Mouse (Mus musculus) ES-Bruce4 (cell line): Measurements from ENCODE around the gene Thnsl2. TPM values are rescaled to one million over a fixed set of nuclear protein-coding genes. Genes with fewer than 3 reads are reported as not detected.

Experiments used
- H3K27ac ChIP-seq: 2 replicates; pipeline ENCODE4 v1.5.1; 2012; ENCODE audit warnings: low read length, inconsistent platforms; ENCODE audit not compliant: insufficient read depth
- H3K27me3 ChIP-seq: 2 replicates; pipeline ENCODE4 v1.6.1; 2012; ENCODE audit warnings: mild to moderate bottlenecking, low read length, inconsistent platforms; ENCODE audit not compliant: control insufficient read depth, poor library complexity, insufficient read depth, severe bottlenecking
- H3K36me3 ChIP-seq: 2 replicates; pipeline ENCODE4 v1.6.1; 2012; ENCODE audit warnings: inconsistent platforms, mild to moderate bottlenecking, low read length, moderate library complexity; ENCODE audit not compliant: control insufficient read depth, poor library complexity, insufficient read depth, severe bottlenecking
- H3K4me1 ChIP-seq: one replicate; pipeline ENCODE4 v1.8.1; 2011; ENCODE audit warnings: low read length; ENCODE audit not compliant: control insufficient read depth, insufficient read depth
- H3K4me3 ChIP-seq: 2 replicates; pipeline ENCODE4 v1.5.1; 2011; ENCODE audit warnings: low read depth, mild to moderate bottlenecking, low read length
- H3K9ac ChIP-seq: 2 replicates; pipeline ENCODE4 v1.6.1; 2012; ENCODE audit warnings: low read depth, mild to moderate bottlenecking, inconsistent platforms; ENCODE audit not compliant: poor library complexity, severe bottlenecking
- H3K9me3 ChIP-seq: replicated peaks from 2 replicates; pipeline ENCODE4 v1.6.1; 2012; ENCODE audit warnings: mild to moderate bottlenecking, low read length, inconsistent platforms; ENCODE audit not compliant: control insufficient read depth, poor library complexity, insufficient read depth, severe bottlenecking
- CTCF ChIP-seq: IDR thresholded peaks from one replicate; pipeline ENCODE4 v1.8.1; 2011; ENCODE audit warnings: low read depth, low read length
- EP300 ChIP-seq: IDR thresholded peaks from 2 replicates; pipeline ENCODE4 v1.6.1; 2011; ENCODE audit warnings: low read depth, low read length; ENCODE audit not compliant: insufficient read depth
- POLR2A ChIP-seq: IDR thresholded peaks from one replicate; pipeline ENCODE4 v1.8.1; 2011; ENCODE audit warnings: low read length; ENCODE audit not compliant: insufficient read depth
- polyA plus RNA-seq: library from polyadenylated mRNA; stranded (reverse); fragments of >200 nt; gene quantifications from 2 replicates; pipeline ENCODE4 v1.2.4, GENCODE M21; 2011; ENCODE audit warnings: low read depth; ENCODE audit not compliant: missing spikeins, insufficient read depth, insufficient read length

Thnsl2 gene
- polyA plus RNA-seq, 1 experiment: 4.0 TPM

DNA sequence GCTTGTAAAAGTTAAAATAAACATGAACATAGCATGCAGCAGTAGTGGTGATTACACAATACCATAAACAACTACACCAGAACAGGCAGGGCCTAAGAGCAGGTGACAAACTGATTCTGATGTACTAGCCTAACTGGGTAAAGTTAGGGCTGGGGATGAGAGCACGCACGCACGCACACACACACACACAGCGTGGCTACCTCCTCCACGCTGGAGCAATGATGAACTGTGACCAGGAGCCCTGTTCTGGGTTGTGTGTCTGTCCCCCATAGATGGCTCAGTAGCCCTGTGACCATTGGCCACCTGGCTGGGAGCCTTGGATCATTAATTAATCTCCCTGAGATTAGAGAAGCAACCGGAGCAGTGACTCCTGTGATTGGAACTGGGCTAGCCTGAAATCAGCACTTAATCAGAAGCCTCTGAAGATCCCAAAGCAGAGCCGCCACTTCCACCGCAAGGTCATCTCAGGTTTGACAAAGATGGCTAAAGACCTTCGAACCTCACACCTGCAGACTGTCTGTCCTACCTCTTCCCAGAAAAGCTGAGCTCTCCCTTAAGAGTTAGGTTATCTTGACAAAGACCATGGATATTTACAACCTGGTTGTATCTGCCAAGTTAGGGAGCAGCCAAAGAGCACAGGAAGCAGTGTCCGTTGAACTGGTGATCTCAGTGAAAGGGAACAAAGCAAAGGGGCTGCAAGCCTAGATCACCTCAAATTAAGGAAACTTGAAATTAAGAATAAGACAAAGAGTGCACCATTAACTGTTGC is 28.8 kb upstream of the Thnsl2 start:
- TF ChIP-seq CTCF: no peak
- Histone ChIP-seq H3K4me3 (no peak overlapping the region), H3K27me3 (no peaks in the 10 kb centered on the region), H3K4me1 (no peaks in the 10 kb centered on the region), H3K36me3 (no peaks in the 10 kb centered on the region), H3K9me3 (no peaks in the 10 kb centered on the region), H3K9ac (no peak overlapping the region), H3K27ac (no peak overlapping the region)

DNA sequence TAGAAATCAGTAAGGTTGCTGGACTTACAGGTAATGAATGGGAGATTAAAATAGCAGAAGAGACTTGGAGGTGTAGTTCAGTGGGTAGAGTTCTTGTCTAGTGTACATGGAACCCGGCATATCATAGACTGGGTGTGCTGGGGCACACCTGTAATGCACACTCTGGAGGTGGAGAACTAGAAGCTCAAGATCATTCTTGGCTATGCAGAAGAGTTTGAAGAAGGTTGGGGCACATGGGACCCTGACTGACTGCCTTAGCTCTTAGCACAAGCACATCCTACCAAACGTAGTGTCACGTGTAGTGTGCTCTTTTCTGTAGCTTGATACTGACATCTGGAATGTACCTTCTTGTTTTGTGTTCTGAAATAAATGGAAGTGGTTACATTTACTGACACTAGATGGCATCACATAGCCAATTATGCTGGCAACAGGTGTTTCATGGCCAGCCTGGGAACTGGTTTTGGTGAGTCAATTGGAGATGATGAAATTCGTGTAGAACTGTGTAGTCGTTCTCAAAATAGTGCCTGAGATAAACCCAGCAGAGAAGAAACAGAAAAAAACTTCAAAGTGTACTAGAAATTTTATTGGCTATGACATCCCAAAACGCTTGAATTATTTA is 22.4 kb upstream of the Thnsl2 start:
- Histone ChIP-seq H3K9me3 (no peaks in the 10 kb centered on the region), H3K4me1 (no peaks in the 10 kb centered on the region), H3K4me3 (no peak overlapping the region), H3K36me3 (no peaks in the 10 kb centered on the region), H3K9ac (no peak overlapping the region), H3K27ac (no peak overlapping the region), H3K27me3 (no peaks in the 10 kb centered on the region)
- TF ChIP-seq EP300: no peak
- peak; percentile 5 for TF ChIP-seq CTCF

DNA sequence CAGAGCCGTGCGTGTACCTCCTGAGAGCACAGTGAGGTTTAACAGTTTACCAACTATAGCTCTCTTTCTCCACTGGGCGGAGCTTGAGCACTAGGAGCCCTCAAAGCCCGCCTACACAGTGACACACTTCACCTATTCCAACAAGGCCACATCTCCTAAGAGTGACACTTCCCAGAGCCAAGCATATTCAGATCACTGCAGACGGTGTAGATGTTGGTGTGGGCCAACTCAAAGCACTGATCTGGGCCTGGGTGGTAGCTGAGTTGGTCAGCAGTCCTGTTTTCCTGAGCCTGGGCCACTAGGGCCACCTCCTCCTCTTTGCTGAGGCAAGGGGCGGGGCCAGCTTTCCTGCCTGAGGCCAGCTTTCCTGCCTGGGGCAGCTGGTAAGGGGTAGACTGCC is 20.2 kb upstream of the Thnsl2 start:
- Histone ChIP-seq H3K4me1 (no peaks in the 10 kb centered on the region), H3K4me3 (no peak overlapping the region), H3K36me3 (no peaks in the 10 kb centered on the region), H3K27me3 (no peaks in the 10 kb centered on the region), H3K9ac (no peak overlapping the region), H3K9me3 (no peaks in the 10 kb centered on the region), H3K27ac (no peak overlapping the region)
- TF ChIP-seq EP300 (no peak), POLR2A (no peak), CTCF (peak; percentile 13)

DNA sequence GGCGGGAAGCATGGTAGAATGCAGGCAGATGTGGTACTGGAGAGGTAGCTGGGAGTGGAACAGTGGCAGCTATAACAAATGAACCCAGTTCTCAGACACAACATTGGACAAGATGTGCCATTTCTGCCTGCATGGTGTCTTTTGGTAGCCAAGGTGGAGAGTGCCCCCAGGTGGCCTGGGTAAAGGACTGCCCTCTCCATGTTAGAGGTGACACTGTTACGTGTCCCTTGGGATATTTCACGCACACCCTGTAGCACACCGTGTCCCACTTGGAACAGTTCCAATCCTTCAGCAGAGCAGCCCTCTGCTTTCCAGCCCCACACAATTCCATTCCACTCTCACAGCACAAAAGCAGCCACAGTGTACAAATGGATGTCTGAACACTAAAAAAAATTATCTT is 18.0 kb upstream of the Thnsl2 start:
- H3K4me3 ChIP-seq: no peak overlapping the region
- H3K36me3 ChIP-seq: no peaks in the 10 kb centered on the region
- H3K27ac ChIP-seq: no peak overlapping the region
- H3K27me3 ChIP-seq: no peaks in the 10 kb centered on the region
- H3K9me3 ChIP-seq: no peaks in the 10 kb centered on the region
- peak; percentile 48 for TF ChIP-seq CTCF
- TF ChIP-seq POLR2A: no peak
- no peak overlapping the region for H3K9ac ChIP-seq
- no peaks in the 10 kb centered on the region for H3K4me1 ChIP-seq

DNA sequence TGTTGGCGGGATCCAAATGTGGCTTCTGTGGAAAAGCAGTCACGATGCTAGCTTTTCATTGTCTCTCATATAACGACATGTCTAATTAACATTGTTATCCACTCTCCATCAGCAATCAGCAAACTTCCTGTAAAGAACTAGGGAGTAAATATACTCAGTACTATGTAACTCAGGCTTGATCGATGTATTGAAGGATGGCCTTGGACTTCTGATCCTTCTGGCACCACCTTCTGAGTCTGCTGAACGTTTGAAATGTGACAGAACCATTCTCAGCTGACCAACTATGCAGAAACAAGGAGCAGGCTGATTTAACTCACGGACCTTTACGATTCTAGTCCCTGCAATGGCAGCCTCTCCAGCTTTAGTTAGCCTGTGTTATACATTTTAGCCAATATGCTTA is 17.1 kb upstream of the Thnsl2 start:
- Histone ChIP-seq H3K36me3 (no peaks in the 10 kb centered on the region), H3K4me3 (no peak overlapping the region), H3K4me1 (no peaks in the 10 kb centered on the region), H3K27me3 (no peaks in the 10 kb centered on the region), H3K27ac (no peak overlapping the region), H3K9ac (no peak overlapping the region), H3K9me3 (no peaks in the 10 kb centered on the region)
- TF ChIP-seq CTCF (no peak), EP300 (no peak), POLR2A (no peak)

DNA sequence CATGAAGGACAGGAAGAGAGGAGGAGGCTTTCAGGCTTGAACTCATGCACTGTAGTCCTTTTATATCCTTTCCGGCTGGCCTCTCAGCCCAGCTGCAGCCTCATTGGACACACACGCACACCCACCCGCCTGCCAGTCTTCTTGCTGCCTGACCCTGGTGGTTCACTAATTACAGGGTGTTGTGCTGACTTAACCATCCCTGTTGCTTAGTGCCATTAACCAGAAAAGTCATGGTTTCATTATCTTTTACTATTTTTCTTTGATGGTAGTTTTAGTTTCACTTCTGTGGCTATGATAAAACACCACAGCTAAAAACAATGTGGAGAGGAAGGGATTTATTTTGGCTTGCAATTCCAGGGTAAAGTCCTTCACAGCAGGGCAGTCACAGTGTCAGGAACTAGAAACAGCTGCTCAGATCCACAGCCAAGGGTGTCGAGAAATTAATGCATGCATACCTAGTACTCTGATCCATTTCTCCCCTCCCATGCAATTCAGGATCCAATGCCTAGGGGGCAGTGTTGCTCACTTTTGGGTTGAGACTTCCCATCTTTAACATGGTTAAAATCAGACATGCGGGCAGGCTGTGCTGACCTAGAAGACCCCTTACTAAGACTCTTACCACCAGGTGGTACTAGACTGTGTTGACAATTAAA is 12.6 kb upstream of the Thnsl2 start:
- H3K9ac ChIP-seq: no peak overlapping the region
- H3K36me3 ChIP-seq: no peaks in the 10 kb centered on the region
- no peaks in the 10 kb centered on the region for H3K4me1 ChIP-seq
- no peak overlapping the region for H3K4me3 ChIP-seq
- no peak overlapping the region for H3K27ac ChIP-seq
- H3K9me3 ChIP-seq: no peaks in the 10 kb centered on the region
- no peaks in the 10 kb centered on the region for H3K27me3 ChIP-seq
- no peak for TF ChIP-seq CTCF
- TF ChIP-seq POLR2A: no peak
- TF ChIP-seq EP300: no peak
